Mouse (Mus musculus) adrenal gland, postnatal 4 days (tissue): ENCODE data around the gene C1qtnf3. TPM values are rescaled to one million over a fixed set of nuclear protein-coding genes. Genes with fewer than 3 reads are reported as not detected.

Source experiments
- DNase-seq, 2 experiments: peaks; one replicate each; pipeline ENCODE4 v3.0.0; 2021 to 2022; ENCODE audit warnings: low spot score in 2 of 2, mixed read lengths in 2 of 2
- long read RNA-seq, 2 experiments: library from polyadenylated mRNA; stranded (forward); transcript quantifications; one replicate each; pipeline ENCODE4 v2.0.0; 2021
- total RNA-seq, 2 experiments: library from RNA; stranded (reverse); gene quantifications; 2 replicates each; pipeline ENCODE4 v1.2.3; 2021

C1qtnf3 gene
- 10 to 100 TPM in 1 of 2 experiments, 1 to 10 TPM in 1; 8.5 to 15.4 TPM for total RNA-seq
- long read RNA-seq, experiment 1, partial matches to known transcripts = 0 of 3 reads
- long read RNA-seq, experiment 1, other reads (novel, unspliced or antisense) = 1 of 3 reads
- long read RNA-seq, experiment 2, partial matches to known transcripts = 0 of 1 reads
- long read RNA-seq, experiment 2, other reads (novel, unspliced or antisense) = 0 of 1 reads

GRCm38 (mm10) chr15:10951951-10952759 is at the start of gene C1qtnf3:
Gene C1qtnf3 (plus strand): TSS chr15:10952332.
- DNase-seq = no peak

GRCm38 (mm10) chr15:10902360-10902759 is 49.8 kb upstream of the C1qtnf3 start:
- DNase-seq = no peak

- no peak for DNase-seq
These were observed 35.4 kb upstream of the C1qtnf3 start for GRCm38 (mm10) chr15:10916611-10917311.

- DNase-seq = no peak
These were observed 34.8 kb upstream of the C1qtnf3 start for GRCm38 (mm10) chr15:10917312-10917660.

- no peak for DNase-seq
These were observed 31.9 kb upstream of the C1qtnf3 start for GRCm38 (mm10) chr15:10920212-10920611.

- no peak for DNase-seq
These were observed 31.1 kb upstream of the C1qtnf3 start for GRCm38 (mm10) chr15:10921064-10921463.

- no peak for DNase-seq
These were observed 30.1 kb upstream of the C1qtnf3 start for GRCm38 (mm10) chr15:10922061-10922460.

- DNase-seq = no peak
These were observed 29.6 kb upstream of the C1qtnf3 start for GRCm38 (mm10) chr15:10922570-10922969.

GRCm38 (mm10) chr15:10923076-10923995 is 28.8 kb upstream of the C1qtnf3 start:
- no peak for DNase-seq

- no peak for DNase-seq
These were observed 24.8 kb upstream of the C1qtnf3 start for GRCm38 (mm10) chr15:10927325-10927724.

GRCm38 (mm10) chr15:10928633-10929270 is 23.4 kb upstream of the C1qtnf3 start:
- DNase-seq = no peak

GRCm38 (mm10) chr15:10933930-10934329 is 18.2 kb upstream of the C1qtnf3 start:
- no peak for DNase-seq

- DNase-seq = no peak
These were observed 11.7 kb upstream of the C1qtnf3 start for GRCm38 (mm10) chr15:10940148-10941108.

- no peak for DNase-seq
These were observed 10.2 kb upstream of the C1qtnf3 start for GRCm38 (mm10) chr15:10941901-10942300.

GRCm38 (mm10) chr15:10947852-10948251 is 4.3 kb upstream of the C1qtnf3 start:
- no peak for DNase-seq

- DNase-seq = no peak
These were observed 701 bp downstream of the C1qtnf3 start for GRCm38 (mm10) chr15:10952760-10953305.

GRCm38 (mm10) chr15:10953465-10953864 is 1.3 kb downstream of the C1qtnf3 start:
- no peak for DNase-seq

GRCm38 (mm10) chr15:10954381-10955016 is 2.4 kb downstream of the C1qtnf3 start:
- DNase-seq = no peak

GRCm38 (mm10) chr15:10955156-10955555 is 3.0 kb downstream of the C1qtnf3 start:
- DNase-seq = no peak
